Mouse (Mus musculus) E14TG2a.4 (cell line): ENCODE measurements around the gene Rarres2.

Experiments
- CTCF ChIP-seq: conservative IDR thresholded peaks from 2 replicates; pipeline ENCODE4 v1.5.1; 2014; ENCODE audit warnings: low read length
- POU5F1 ChIP-seq: IDR thresholded peaks from 2 replicates; pipeline ENCODE4 v1.6.1; 2014; ENCODE audit warnings: low read length, borderline replicate concordance

GRCm38 (mm10) chr6:48545251-48545650 lies 27.3 kb downstream of the Rarres2 start:
- no peak for TF ChIP-seq CTCF
- TF ChIP-seq POU5F1, result no peak
